Mouse (Mus musculus) embryonic facial prominence, embryonic 11.5 days (tissue): ENCODE data around the gene Ruvbl1. TPM values are rescaled to one million over a fixed set of nuclear protein-coding genes. Genes with fewer than 3 reads are reported as not detected.

Experiments used
- ATAC-seq: fragments of 200-750 bp; cut with Nextera tagmentation; replicated peaks from 2 replicates; pipeline ENCODE4 v1.8.0; 2017; ENCODE audit warnings: low read depth; ENCODE audit not compliant: insufficient number of reproducible peaks, low FRiP score, low TSS enrichment
- DNase-seq: peaks from one replicate; pipeline ENCODE4 v3.0.0-alpha.2; 2015; ENCODE audit warnings: low spot score
- H3K27ac ChIP-seq: fragments of 300-500 bp; sonication (generic); replicated peaks from 2 replicates; pipeline ENCODE4 v1.5.1; 2014; ENCODE audit warnings: mild to moderate bottlenecking, low read depth, low read length, control low read depth
- H3K27me3 ChIP-seq: fragments of 300-500 bp; sonication (generic); 2 replicates; pipeline ENCODE4 v1.6.1; 2014; ENCODE audit warnings: mild to moderate bottlenecking, low read length, moderate library complexity, mixed read lengths; ENCODE audit not compliant: control insufficient read depth, insufficient read depth
- H3K36me3 ChIP-seq: fragments of 300-500 bp; sonication (generic); replicated peaks from 2 replicates; pipeline ENCODE4 v1.6.1; 2014; ENCODE audit warnings: low read depth, mild to moderate bottlenecking, low read length, moderate library complexity, mixed read lengths; ENCODE audit not compliant: control insufficient read depth, insufficient read depth
- H3K4me1 ChIP-seq: fragments of 300-500 bp; sonication (generic); 2 replicates; pipeline ENCODE4 v1.6.1; 2014; ENCODE audit warnings: low read length, mixed read lengths; ENCODE audit not compliant: control insufficient read depth, insufficient read depth
- H3K4me2 ChIP-seq: fragments of 300-500 bp; sonication (generic); 2 replicates; pipeline ENCODE4 v1.6.1; 2014; ENCODE audit warnings: low read depth, mild to moderate bottlenecking, control low read depth, low read length, moderate library complexity
- H3K4me3 ChIP-seq: fragments of 300-500 bp; sonication (generic); 2 replicates; pipeline ENCODE4 v1.5.1; 2014; ENCODE audit warnings: low read depth, low read length, control low read depth
- H3K9ac ChIP-seq: fragments of 300-500 bp; sonication (generic); replicated peaks from 2 replicates; pipeline ENCODE4 v1.6.1; 2014; ENCODE audit warnings: mild to moderate bottlenecking, control low read depth, low read length
- H3K9me3 ChIP-seq: fragments of 300-500 bp; sonication (generic); replicated peaks from 2 replicates; pipeline ENCODE4 v1.6.1; 2016; ENCODE audit warnings: mild to moderate bottlenecking, low read length, inconsistent platforms, mixed read lengths; ENCODE audit not compliant: control insufficient read depth
- WGBS: fragments of 180-500 bp; shearing (Covaris S2); extraction: QIAGEN DNeasy Blood & Tissue Kit; methylation state at CpG from one replicate; pipeline ENCODE4 v1.1.7; 2014; 5-methylcytosine and 5-hydroxymethylcytosine counted together
- polyA plus RNA-seq: library from polyadenylated mRNA; unstranded; fragments of >200 nt; fragmentation: Nextera tagmentation; extraction: Ambion mirVana; gene quantifications from 2 replicates; pipeline ENCODE4 v1.2.1, GENCODE M21; 2014

The Ruvbl1 gene
- 185 and 196 TPM in 2 replicates for polyA plus RNA-seq

- peak within 1 kb of the TSS; percentile 64 for H3K4me2 ChIP-seq
- H3K9ac ChIP-seq: peak within 1 kb of the TSS; percentile 70
- peak within 1 kb of the TSS; percentile 63 for H3K4me3 ChIP-seq
- WGBS: under 1% methylated on average over 37 of the region's 42 CpGs
- H3K36me3 ChIP-seq: no peaks in the 10 kb centered on the region
- peak; percentile 97 for DNase-seq
- H3K9me3 ChIP-seq: no peaks in the 10 kb centered on the region
- peak; percentile 98 for ATAC-seq
- H3K4me1 ChIP-seq: no peaks in the 10 kb centered on the region; the same call in 1 of the 2 replicates
- no peaks in the 10 kb centered on the region for H3K27me3 ChIP-seq
- no peak within 1 kb of the TSS for H3K27ac ChIP-seq
Measured at GRCm38 (mm10) chr6:88465181-88465920, at the start of gene Ruvbl1. Gene Ruvbl1 (plus strand): TSS chr6:88465409.

GRCm38 (mm10) chr6:88416130-88416758, 49.0 kb upstream of the Ruvbl1 start:
- H3K4me1 ChIP-seq: no peaks in the 10 kb centered on the region
- H3K9me3 ChIP-seq: no peaks in the 10 kb centered on the region
- no peaks in the 10 kb centered on the region for H3K27me3 ChIP-seq
- H3K27ac ChIP-seq: no peak overlapping the region
- H3K9ac ChIP-seq: no peak overlapping the region
- 46% methylated on average over 7 of the region's 7 CpGs for WGBS
- DNase-seq (peak; percentile 75), ATAC-seq (peak; percentile 68)
- H3K36me3 ChIP-seq: no peaks in the 10 kb centered on the region
- no peak overlapping the region for H3K4me3 ChIP-seq
- H3K4me2 ChIP-seq: no peak overlapping the region

- H3K36me3 ChIP-seq: no peaks in the 10 kb centered on the region
- no peak overlapping the region for H3K4me3 ChIP-seq
- no peaks in the 10 kb centered on the region for H3K9me3 ChIP-seq
- H3K27ac ChIP-seq: no peak overlapping the region
- peak; percentile 61 for DNase-seq
- no peak overlapping the region for H3K4me2 ChIP-seq
- no peaks in the 10 kb centered on the region for H3K27me3 ChIP-seq
- H3K4me1 ChIP-seq: no peaks in the 10 kb centered on the region
- no peak overlapping the region for H3K9ac ChIP-seq
- 23% methylated on average over 4 of the region's 4 CpGs for WGBS
- ATAC-seq: 0 out of 2 replicates have a peak, but pooled peaks have one; percentile 58
Measured at GRCm38 (mm10) chr6:88431202-88431601, 34.0 kb upstream of the Ruvbl1 start.

- WGBS: 91% methylated on average over 7 of the region's 7 CpGs
Measured at GRCm38 (mm10) chr6:88435609-88436008, 29.6 kb upstream of the Ruvbl1 start.

GRCm38 (mm10) chr6:88439056-88439455, 26.2 kb upstream of the Ruvbl1 start:
- WGBS: 93% methylated on average over 4 of the region's 4 CpGs
- H3K27me3 ChIP-seq: no peaks in the 10 kb centered on the region
- DNase-seq: no peak
- no peak overlapping the region for H3K4me2 ChIP-seq
- H3K27ac ChIP-seq: no peak overlapping the region
- ATAC-seq: no peak
- H3K9me3 ChIP-seq: no peaks in the 10 kb centered on the region
- no peaks in the 10 kb centered on the region for H3K4me1 ChIP-seq
- no peak overlapping the region for H3K9ac ChIP-seq
- H3K4me3 ChIP-seq: no peak overlapping the region
- H3K36me3 ChIP-seq: no peaks in the 10 kb centered on the region

More at GRCm38 (mm10) chr6:88435609-88436008, 29.6 kb upstream of the Ruvbl1 start:
- Histone ChIP-seq H3K4me1 (no peaks in the 10 kb centered on the region), H3K27me3 (no peaks in the 10 kb centered on the region), H3K36me3 (no peaks in the 10 kb centered on the region), H3K9ac (no peak overlapping the region), H3K9me3 (no peaks in the 10 kb centered on the region), H3K4me3 (no peak overlapping the region), H3K4me2 (no peak overlapping the region), H3K27ac (no peak overlapping the region)
- DNase-seq: no peak
- ATAC-seq: no peak

- WGBS: 74% methylated on average over 3 of the region's 3 CpGs
- Histone ChIP-seq H3K4me2 (no peak overlapping the region), H3K9ac (no peak overlapping the region), H3K4me1 (no peaks in the 10 kb centered on the region), H3K27ac (no peak overlapping the region), H3K9me3 (no peaks in the 10 kb centered on the region), H3K36me3 (no peaks in the 10 kb centered on the region), H3K27me3 (no peaks in the 10 kb centered on the region), H3K4me3 (no peak overlapping the region)
- DNase-seq (no peak), ATAC-seq (no peak)
Measured at GRCm38 (mm10) chr6:88442551-88442950, 22.7 kb upstream of the Ruvbl1 start.

GRCm38 (mm10) chr6:88443446-88443845, 21.8 kb upstream of the Ruvbl1 start:
- Histone ChIP-seq H3K9ac (no peak overlapping the region), H3K27me3 (no peaks in the 10 kb centered on the region), H3K36me3 (no peaks in the 10 kb centered on the region), H3K4me2 (no peak overlapping the region), H3K9me3 (no peaks in the 10 kb centered on the region), H3K4me1 (no peaks in the 10 kb centered on the region), H3K4me3 (no peak overlapping the region), H3K27ac (no peak overlapping the region)
- WGBS: 86% methylated on average over 3 of the region's 3 CpGs
- ATAC-seq (no peak), DNase-seq (no peak)

- no peak overlapping the region for H3K9ac ChIP-seq
- H3K9me3 ChIP-seq: no peaks in the 10 kb centered on the region
- 83% methylated on average over 7 of the region's 7 CpGs for WGBS
- no peaks in the 10 kb centered on the region for H3K4me1 ChIP-seq
- ATAC-seq (no peak), DNase-seq (no peak)
- no peak overlapping the region for H3K4me2 ChIP-seq
- H3K4me3 ChIP-seq: no peak overlapping the region
- H3K36me3 ChIP-seq: no peaks in the 10 kb centered on the region
- no peaks in the 10 kb centered on the region for H3K27me3 ChIP-seq
- no peak overlapping the region for H3K27ac ChIP-seq
Measured at GRCm38 (mm10) chr6:88444076-88444750, 21.0 kb upstream of the Ruvbl1 start.
